Mouse (Mus musculus): Measurements from ENCODE around the gene Vps25.

Gene Vps25

GRCm38 (mm10) chr11:101307744-101308143 is 54.2 kb downstream of the Vps25 start:
- no peak for DNase-seq (ENCODE audit: low read depth, low spot score)
- Histone ChIP-seq H3K36me3 (ENCODE audit: control insufficient read depth, insufficient read depth, low read length, poor library complexity, severe bottlenecking) (no peaks in the 10 kb centered on the region), H3K27me3 (ENCODE audit: control insufficient read depth, insufficient read depth, low read length, poor library complexity, severe bottlenecking) (no peaks in the 10 kb centered on the region)

All from splenic B cell, adult 2 months (primary cell).